Mouse (Mus musculus) frontal cortex, postnatal 36 days (tissue): ENCODE results near the gene Mansc1.

Experiments
- DNase-seq, 2 experiments: peaks; one replicate each; pipeline ENCODE4 v3.0.0; 2022; ENCODE audit warnings: low spot score in 2 of 2

Mansc1 gene

DNA sequence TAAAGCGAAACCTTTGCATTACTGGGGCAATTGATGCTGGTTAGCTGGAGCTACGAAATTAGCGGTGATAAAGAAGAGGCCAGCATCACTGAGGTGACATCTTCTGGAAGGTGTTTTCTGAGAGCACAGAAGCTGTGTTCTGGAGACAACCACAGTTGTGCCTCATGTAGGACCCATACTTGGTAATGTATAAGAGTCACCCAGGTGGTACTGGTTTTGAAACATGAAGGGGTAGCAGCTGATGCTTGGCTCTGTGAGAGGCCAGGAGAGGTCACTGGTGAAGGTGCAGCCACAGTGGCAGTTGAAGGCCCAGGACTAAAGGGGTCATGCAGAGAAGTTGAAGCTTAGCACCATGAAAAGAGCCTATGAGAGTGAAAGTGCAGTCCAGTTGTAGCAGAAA, 6.9 kb upstream of the Mansc1 start, which contains the start of gene Borcs5:
Gene Borcs5 (plus strand): TSS at position 301 of the 400 bp plus-strand sequence.
- DNase-seq: no peak

GRCm38 (mm10) chr6:134636476-134636875, 4.2 kb upstream of the Mansc1 start:
- DNase-seq: no peak

DNA sequence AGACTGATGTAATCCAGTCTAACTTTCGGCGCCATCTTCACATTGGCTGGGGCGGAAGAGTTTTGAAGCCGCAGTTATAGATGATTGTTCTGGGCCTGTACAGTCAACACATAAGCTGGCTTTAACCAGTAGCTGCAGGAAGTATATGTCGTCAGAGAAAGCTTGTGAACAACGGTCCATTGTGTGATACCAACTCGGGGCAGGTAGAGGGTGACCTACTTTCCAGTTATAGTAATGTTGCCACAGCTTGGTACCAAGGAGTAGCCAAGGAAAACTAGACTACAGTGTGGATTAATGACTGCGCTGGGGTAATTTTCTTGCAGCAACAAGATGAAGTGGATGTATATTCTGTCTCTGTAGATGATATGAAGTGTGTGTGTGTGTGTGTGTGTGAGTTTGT, 1.3 kb upstream of the Mansc1 start:
- no peak for DNase-seq

DNA sequence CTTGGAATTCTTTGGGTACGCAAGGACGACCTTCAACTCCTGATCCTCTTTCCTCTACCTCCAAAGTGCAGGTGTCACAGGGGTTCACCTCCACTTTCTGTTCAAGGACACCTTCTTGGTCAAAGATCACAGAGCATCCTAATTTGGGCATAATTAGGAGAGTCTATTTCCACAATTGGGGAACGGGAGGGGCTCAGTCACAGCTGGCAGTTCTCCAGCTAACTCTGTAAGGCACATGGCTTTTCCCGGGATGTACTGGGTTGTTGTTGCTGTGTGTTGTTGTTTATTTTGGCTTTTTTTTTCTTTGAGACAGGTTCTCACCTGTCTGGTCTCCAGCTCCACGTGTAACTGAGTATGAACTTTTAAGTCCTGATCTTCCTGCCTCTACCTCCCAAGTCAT, 468 bp upstream of the Mansc1 start:
- DNase-seq: no peak

DNA sequence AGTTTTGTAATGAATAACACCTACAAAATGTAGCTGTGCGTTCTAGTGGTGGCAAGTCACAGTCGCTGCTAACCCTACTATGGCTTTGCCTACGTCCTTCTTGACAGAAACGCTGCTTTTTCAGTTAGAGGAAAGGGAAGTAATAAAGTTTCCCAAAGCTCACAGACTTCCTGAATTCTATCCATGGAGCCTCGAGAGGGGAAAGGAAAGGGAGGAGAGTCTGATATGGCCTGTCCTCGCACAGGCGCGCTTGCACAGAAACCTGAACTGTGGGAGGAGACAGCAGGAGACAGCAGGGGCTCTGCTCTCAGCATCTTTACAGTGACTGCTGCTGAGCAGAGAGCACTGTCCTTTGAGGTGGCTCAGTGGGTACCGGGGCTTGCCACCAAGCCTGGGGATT, 1.8 kb downstream of the Mansc1 start:
- DNase-seq: no peak

DNA sequence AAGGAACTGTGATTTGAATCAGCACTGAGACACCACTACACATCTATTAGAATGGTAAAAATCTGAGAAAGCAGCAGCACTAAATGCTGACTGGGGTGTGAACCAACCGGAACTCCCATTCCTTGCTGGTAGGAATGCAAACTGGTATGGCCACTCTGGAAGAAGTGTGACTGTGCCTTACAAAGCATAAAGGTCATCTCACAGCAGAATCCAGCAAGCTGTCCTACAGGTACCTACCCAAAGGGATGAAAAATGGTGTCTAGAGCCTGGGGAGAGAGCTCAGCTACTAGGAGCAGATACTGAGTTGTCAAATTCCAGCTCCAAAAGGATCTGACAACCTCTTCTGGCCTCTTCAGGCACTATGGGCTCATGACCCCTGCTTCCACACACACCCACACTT, 5.7 kb downstream of the Mansc1 start:
- DNase-seq: no peak

DNA sequence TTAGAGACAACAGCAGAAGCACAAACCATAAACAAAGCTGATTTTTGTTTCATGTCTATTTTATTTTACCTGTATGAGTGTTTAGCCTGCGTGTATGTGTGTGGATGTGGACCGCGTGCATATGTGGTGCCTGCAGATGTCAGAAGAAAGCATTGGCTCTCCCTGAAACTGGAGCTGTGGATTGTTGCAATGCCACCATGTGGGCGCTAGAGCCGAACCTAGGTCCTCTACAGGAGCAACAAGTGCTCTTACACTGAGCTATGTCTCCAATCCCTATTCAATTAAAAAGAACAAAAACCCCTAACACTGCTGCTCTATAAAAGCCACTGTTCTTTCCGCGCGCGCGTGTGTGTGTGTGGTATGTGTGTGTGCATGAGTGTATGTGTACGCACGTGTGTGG, 6.9 kb downstream of the Mansc1 start:
- no peak for DNase-seq

DNA sequence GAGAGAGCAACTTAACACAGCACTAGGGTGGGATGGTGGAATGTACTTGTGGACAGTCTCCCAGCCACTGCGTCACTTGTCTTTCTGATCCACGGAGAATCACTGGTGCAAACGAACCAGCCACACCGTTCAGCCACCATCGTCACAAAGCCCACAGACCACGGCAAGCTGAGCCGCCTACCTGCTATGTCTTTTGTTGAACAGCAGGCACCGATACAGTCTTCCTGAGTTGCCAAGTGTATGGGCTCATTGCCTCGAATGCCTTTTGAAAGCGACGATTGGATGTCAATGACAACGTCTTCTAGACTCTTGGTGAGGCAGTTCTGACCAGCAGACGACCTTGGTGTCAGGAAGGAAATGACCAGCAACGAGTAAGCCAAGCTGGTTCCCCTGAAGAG, 10.7 kb downstream of the Mansc1 start:
- DNase-seq: peak; percentile 30 to 62

- DNase-seq: peak; percentile 64 to 79
These were observed 11.3 kb downstream of the Mansc1 start for GRCm38 (mm10) chr6:134620846-134621551.

GRCm38 (mm10) chr6:134620129-134620528, 12.2 kb downstream of the Mansc1 start:
- DNase-seq: no peak

DNA sequence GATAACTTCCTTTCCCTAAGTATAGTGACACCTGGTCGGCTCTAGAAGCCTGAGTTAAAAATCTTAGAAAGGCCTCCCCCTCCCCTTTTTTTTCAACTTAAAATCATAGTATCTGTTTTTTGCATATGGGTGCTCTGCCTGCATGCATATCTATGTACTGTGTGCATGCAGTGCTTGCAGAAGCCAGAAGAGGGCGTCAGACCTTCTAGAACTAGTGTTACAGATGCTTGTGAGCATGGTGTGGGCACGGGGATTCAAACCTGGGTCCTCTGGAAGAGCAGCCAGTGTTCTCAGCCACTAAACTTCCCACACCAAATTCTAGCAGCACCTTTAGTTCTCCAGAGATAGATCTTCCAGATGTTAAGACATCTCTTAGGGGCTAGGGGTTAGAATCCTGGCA, 14.7 kb downstream of the Mansc1 start:
- no peak for DNase-seq

- peak; percentile 83 to 86 for DNase-seq
These were observed 17.3 kb downstream of the Mansc1 start for GRCm38 (mm10) chr6:134614723-134615648.

GRCm38 (mm10) chr6:134614322-134614721, 18.0 kb downstream of the Mansc1 start:
- DNase-seq: no peak

GRCm38 (mm10) chr6:134611896-134612295, 20.4 kb downstream of the Mansc1 start:
- no peak for DNase-seq

DNA sequence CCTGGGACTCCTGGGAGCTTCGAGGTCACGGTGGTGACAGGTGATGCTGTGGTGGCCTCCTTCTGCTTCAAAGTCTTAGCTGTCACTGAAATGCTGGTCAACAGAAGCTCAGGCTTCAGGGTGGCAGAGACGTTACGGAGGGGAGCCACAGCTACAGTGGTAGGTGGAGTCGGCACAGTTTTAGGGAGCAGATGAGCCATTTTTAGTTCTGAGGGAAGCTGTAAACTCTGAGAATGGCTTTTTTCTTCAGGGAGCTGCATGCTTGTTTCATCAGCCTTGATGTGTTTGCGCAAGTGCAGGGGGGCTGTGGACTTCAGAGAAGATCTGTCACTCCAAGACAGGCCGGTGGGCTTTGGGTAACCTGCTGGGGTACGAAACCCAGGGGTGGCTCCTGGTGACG, 21.9 kb downstream of the Mansc1 start:
- DNase-seq: no peak

- peak; percentile 23 to 55 for DNase-seq
These were observed 25.1 kb downstream of the Mansc1 start for GRCm38 (mm10) chr6:134606949-134607746.

DNA sequence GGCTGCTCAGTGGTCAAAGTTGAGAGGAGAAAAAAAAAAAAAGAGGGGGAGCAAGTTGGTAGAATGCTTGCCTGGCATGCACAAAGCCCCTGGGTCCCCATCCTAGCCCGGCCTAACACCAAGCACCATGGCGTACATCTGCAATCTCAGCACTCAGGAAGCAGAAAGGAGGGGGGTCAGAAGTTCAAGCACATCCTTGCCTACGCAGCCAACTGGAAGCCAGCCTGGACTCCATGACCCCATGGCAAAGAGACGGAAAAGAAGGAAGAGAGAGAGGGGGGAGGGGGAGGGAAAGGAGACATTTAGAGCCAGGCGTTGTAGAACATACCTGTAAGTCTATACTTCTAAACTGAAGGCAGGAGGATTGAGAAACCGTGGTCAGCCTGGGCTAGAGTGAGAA, 25.7 kb downstream of the Mansc1 start:
- DNase-seq: no peak

GRCm38 (mm10) chr6:134605196-134605595, 27.1 kb downstream of the Mansc1 start:
- no peak for DNase-seq

GRCm38 (mm10) chr6:134602371-134603003, 29.8 kb downstream of the Mansc1 start:
- no peak for DNase-seq

DNA sequence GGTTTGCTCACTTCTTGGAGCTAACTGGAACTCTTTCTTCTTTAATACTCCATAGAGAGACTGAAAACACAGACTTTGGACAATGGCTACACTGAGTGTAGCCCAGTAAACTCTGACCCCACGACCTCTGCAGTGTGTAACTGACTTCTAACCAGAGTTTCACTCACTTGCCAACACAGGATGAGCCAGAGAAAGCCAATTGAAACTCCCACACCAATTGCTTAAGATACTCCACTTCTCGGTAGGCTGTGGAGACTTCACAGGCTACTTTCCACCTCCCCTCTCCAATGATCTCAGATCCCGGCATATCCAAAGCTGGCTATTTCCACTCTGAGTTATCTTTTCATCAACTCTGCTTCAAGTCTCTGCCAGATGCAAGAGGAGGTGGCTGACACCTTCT, 30.5 kb downstream of the Mansc1 start:
- DNase-seq: no peak

DNA sequence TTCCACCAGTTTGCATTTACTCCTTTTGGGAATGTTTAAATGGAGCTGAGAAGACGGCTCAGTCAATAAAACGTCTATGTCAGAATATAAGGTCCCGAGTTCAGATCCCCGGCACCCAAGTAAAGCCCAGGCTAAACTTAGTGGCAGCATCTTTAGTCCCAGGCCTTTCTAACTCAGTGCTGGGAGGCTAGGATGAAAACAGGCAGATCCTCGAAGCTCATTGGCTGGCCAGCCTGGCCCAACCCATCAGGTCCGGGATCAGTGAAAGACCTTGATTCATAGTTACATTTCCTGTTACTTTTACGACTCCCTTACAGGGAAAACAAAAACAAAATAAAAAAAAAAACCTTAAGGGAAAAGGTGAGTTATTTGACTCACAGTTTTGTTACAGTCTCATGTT, 31.2 kb downstream of the Mansc1 start:
- DNase-seq: no peak

DNA sequence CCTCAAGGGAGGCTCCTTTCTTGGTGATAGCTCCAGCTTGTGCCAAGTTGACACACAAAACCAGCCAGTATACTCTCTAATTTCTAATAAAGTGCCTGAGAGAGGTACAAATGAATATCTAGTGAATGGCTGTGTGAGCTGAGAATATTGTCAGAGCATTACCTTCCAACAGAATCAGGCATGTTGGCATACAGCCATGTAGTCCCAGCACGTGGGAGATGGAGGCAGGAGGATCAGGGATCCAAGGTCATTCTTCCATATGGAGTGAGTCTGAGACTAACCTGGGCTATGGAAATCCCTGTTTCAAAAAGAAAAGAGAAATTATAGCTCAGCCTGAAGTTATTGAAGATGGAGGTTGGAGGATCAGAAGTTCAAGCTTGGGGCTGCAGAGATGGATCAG, 33.0 kb downstream of the Mansc1 start:
- no peak for DNase-seq
